Mouse (Mus musculus): Measurements from ENCODE around the gene Il17ra.

- TF ChIP-seq CTCF (conservative IDR thresholded peaks at IDR 0.05; ENCODE audit: insufficient read depth, insufficient read length, low read depth, low read length) (no peak), POLR2A (IDR thresholded peaks at IDR 0.05; ENCODE audit: low read depth, low read length) (no peak)
Observed at GRCm38 (mm10) chr6:120519647-120520046, 56.6 kb downstream of the Il17ra start.
